Mouse (Mus musculus): ENCODE data around the gene Dnajb4. TPM values are rescaled to one million over a fixed set of nuclear protein-coding genes. Genes with fewer than 3 reads are reported as not detected.

The Dnajb4 gene
- polyA plus RNA-seq, 1 experiment: 26.0 TPM

GRCm38 (mm10) chr3:152235805-152236204, 25.7 kb upstream of the Dnajb4 start:
- H3K27ac ChIP-seq (ENCODE audit: insufficient read depth, low read depth, low read length): no peak overlapping the region
- TF ChIP-seq CTCF (IDR thresholded peaks at IDR 0.05; ENCODE audit: low read depth, low read length) (no peak), POLR2A (IDR thresholded peaks at IDR 0.05; ENCODE audit: borderline replicate concordance, low read depth, low read length) (no peak)
- no peak overlapping the region for H3K4me3 ChIP-seq (ENCODE audit: insufficient read depth, low read length)
- 0 out of 2 replicates have a peak, but pooled peaks cover 2% of the 10 kb centered on the region for H3K4me1 ChIP-seq (ENCODE audit: control insufficient read depth, insufficient read depth, low read length)

DNA sequence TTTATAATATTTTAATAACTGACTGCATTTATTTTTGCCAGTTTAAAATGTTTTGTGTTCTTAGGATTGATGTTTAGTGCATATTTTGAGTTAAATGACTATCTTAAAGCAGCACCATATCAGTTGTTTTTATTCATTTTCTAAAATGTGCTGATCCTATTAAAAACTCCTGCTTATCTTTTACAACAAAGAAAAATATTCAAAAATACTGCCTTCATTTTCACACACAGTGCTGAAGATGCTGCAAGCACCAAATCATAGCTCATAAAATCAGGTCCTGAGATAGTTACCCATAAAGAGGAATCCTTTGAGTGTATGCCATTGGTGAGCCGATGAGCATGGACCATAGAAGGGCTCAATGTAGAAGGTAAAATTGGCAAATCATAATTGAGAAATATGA, 25.1 kb upstream of the Dnajb4 start:
- Histone ChIP-seq H3K27ac (ENCODE audit: insufficient read depth, low read depth, low read length) (no peak overlapping the region), H3K4me1 (ENCODE audit: control insufficient read depth, insufficient read depth, low read length) (0 out of 2 replicates have a peak, but pooled peaks cover 2% of the 10 kb centered on the region)
- TF ChIP-seq POLR2A (IDR thresholded peaks at IDR 0.05; ENCODE audit: borderline replicate concordance, low read depth, low read length) (no peak), CTCF (IDR thresholded peaks at IDR 0.05; ENCODE audit: low read depth, low read length) (no peak)

DNA sequence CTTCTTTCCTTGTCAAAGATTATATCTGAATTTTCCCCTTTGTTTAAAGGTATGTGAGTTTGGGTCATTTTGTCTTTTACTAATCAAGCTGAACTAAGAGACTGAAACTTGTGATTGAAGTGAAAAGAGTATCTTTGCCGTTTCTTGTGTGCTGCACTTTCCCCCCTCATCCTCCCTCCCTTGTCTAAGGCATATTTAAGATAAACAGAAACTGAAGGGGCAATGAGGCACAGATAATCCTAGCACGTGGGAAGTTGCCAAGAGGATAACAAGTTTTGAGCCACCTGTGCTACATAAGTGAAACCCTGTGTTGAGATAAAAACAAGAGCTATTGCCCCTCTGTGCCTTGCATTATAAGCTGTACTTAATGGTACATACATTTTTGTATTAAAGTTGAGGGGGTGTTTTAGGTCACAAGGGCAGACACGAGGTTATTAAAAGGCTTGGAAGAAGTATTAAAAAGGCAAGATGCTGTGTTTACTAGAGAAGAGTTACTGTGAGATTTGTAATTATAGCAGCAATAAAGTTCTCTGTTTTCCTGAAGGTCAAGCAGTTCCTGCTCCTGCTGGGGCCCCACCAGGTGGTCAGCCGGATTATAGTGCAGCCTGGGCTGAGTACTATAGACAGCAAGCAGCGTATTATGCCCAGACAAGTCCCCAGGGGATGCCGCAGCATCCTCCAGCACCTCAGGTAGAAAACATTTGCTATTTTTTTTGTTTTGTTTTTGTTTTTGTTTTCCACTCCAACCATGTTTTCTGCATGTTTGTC, 21.4 kb upstream of the Dnajb4 start:
- Histone ChIP-seq H3K27ac (ENCODE audit: insufficient read depth, low read depth, low read length) (no peak overlapping the region), H3K4me3 (ENCODE audit: insufficient read depth, low read length) (no peak overlapping the region), H3K4me1 (ENCODE audit: control insufficient read depth, insufficient read depth, low read length) (0 out of 2 replicates have a peak, but pooled peaks cover 2% of the 10 kb centered on the region)
- TF ChIP-seq CTCF (IDR thresholded peaks at IDR 0.05; ENCODE audit: low read depth, low read length) (no peak), POLR2A (IDR thresholded peaks at IDR 0.05; ENCODE audit: borderline replicate concordance, low read depth, low read length) (no peak)

More for the DNA sequence above, 25.1 kb upstream of the Dnajb4 start:
- no peak overlapping the region for H3K4me3 ChIP-seq (ENCODE audit: insufficient read depth, low read length)

DNA sequence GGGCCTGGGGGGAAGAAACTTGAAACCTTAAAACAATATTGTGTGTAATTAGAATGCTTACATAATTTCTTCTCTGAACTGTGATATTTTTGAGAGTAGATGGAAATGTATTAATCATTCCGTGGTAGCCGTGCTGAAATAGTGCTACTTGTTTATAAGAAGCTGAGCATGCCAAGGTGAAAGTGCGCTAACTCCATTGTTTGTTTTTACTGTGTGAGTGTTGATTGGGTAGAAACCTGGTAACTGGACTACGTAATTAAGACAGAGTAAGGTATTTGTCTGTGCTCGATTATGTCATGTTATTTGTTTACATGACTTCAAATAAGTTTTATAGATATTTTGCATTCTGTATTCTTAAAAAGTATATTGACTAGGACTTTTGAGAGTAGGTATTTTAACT, 19.2 kb upstream of the Dnajb4 start:
- no peak overlapping the region for H3K27ac ChIP-seq (ENCODE audit: insufficient read depth, low read depth, low read length)
- no peak overlapping the region for H3K4me3 ChIP-seq (ENCODE audit: insufficient read depth, low read length)
- TF ChIP-seq POLR2A (IDR thresholded peaks at IDR 0.05; ENCODE audit: borderline replicate concordance, low read depth, low read length): no peak
- no peak for TF ChIP-seq CTCF (IDR thresholded peaks at IDR 0.05; ENCODE audit: low read depth, low read length)
- no peaks in the 10 kb centered on the region for H3K4me1 ChIP-seq (ENCODE audit: control insufficient read depth, insufficient read depth, low read length)

DNA sequence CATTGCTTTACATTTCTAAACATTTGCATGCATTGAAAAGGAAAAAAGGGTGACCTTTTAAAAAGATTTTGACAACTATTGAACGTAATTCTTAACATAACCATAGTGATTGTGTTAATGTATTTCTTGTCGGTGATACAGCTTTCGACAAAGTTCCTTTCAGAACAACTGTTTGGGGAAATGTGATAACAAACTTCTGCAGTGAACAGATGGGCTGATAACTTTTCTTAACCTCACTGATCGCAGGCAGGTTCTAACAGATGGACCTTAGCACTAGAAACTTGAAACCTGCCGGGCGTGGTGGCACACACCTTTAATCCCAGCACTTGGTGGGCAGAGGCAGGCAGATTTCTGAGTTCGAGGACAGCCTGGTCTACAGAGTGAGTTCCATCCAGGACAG, 18.7 kb upstream of the Dnajb4 start:
- no peak overlapping the region for H3K4me3 ChIP-seq (ENCODE audit: insufficient read depth, low read length)
- TF ChIP-seq POLR2A (IDR thresholded peaks at IDR 0.05; ENCODE audit: borderline replicate concordance, low read depth, low read length) (no peak), CTCF (IDR thresholded peaks at IDR 0.05; ENCODE audit: low read depth, low read length) (no peak)
- no peak overlapping the region for H3K27ac ChIP-seq (ENCODE audit: insufficient read depth, low read depth, low read length)
- H3K4me1 ChIP-seq (ENCODE audit: control insufficient read depth, insufficient read depth, low read length): no peaks in the 10 kb centered on the region

DNA sequence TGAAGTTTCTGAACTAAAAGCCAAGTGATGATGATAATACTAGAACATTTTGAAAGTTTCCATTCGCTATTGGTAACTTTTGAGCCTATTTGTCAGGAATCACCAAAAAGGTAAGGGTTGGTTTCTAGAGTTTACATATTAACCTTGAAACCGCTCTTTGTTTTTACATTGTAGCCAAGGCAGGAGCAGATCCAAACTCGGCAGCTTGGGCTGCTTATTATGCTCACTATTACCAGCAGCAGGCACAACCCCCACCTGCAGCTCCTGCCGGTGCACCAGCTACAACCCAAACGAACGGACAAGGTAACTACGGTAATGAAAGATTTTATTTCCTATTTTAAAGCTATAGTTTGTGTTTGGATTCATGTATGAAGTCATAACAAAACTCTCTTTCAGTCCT, 15.8 kb upstream of the Dnajb4 start:
- TF ChIP-seq CTCF (IDR thresholded peaks at IDR 0.05; ENCODE audit: low read depth, low read length) (no peak), POLR2A (IDR thresholded peaks at IDR 0.05; ENCODE audit: borderline replicate concordance, low read depth, low read length) (no peak)
- Histone ChIP-seq H3K4me1 (ENCODE audit: control insufficient read depth, insufficient read depth, low read length) (no peaks in the 10 kb centered on the region), H3K4me3 (ENCODE audit: insufficient read depth, low read length) (no peak overlapping the region), H3K27ac (ENCODE audit: insufficient read depth, low read depth, low read length) (no peak overlapping the region)

- H3K27ac ChIP-seq (ENCODE audit: insufficient read depth, low read depth, low read length): no peak overlapping the region
- H3K4me3 ChIP-seq (ENCODE audit: insufficient read depth, low read length): no peak overlapping the region
- no peaks in the 10 kb centered on the region for H3K4me1 ChIP-seq (ENCODE audit: control insufficient read depth, insufficient read depth, low read length)
- TF ChIP-seq CTCF (IDR thresholded peaks at IDR 0.05; ENCODE audit: low read depth, low read length) (no peak), POLR2A (IDR thresholded peaks at IDR 0.05; ENCODE audit: borderline replicate concordance, low read depth, low read length) (no peak)
These were observed 14.8 kb upstream of the Dnajb4 start for GRCm38 (mm10) chr3:152224918-152225317.

DNA sequence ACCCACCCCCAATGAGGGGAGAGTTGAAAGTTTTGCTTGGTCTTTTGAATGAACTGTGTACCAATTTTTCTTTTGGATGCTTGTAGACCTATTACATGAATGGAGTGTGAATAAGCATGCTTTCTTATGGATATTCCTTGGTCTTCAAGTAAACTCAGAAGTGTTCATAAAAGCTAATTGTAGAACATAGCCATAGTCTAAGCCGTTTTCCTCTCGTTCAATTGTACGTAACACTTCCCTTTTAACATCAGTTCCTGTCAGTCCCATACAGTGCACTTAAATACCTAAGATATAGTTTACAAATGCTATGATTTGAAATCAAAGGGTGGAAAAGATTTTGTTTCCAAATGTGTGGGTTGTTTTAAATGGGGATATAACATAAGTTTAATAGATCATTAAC, 3.3 kb upstream of the Dnajb4 start:
- TF ChIP-seq POLR2A (IDR thresholded peaks at IDR 0.05; ENCODE audit: borderline replicate concordance, low read depth, low read length) (no peak), CTCF (IDR thresholded peaks at IDR 0.05; ENCODE audit: low read depth, low read length) (no peak)
- Histone ChIP-seq H3K4me3 (ENCODE audit: insufficient read depth, low read length) (peak overlapping the region; percentile 15; the same call in 1 of the 2 replicates), H3K27ac (ENCODE audit: insufficient read depth, low read depth, low read length) (no peak overlapping the region), H3K4me1 (ENCODE audit: control insufficient read depth, insufficient read depth, low read length) (peaks cover 6% of the 10 kb centered on the region)

DNA sequence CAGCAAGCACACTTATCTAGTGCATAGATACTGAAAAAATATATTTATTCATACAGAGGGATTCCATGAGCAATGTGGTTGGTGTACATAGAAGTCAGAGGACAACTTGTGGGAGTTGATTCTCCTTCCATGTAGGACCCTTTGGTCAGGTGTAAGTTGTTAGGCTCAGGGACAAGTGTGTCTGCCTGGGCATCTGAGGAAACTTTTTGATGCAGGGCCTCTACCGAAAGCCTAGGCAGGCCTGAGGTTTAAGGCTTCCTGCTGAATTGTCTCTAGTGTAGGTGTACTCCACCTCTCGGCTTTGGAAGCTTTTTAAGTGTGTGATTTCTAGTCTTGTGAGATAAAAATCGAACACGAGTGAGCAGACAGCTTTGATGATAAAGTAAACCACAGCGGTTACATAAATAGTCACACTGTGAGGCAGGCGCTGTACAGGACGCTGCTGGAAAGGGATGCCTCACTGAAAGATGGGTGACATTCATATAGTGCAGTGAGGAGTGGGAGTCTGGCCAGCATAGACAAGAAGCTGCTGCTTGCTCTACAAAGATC, 1.7 kb upstream of the Dnajb4 start:
- H3K4me1 ChIP-seq (ENCODE audit: control insufficient read depth, insufficient read depth, low read length): peaks cover 10% of the 10 kb centered on the region
- no peak overlapping the region; the same call in 1 of the 2 replicates for H3K27ac ChIP-seq (ENCODE audit: insufficient read depth, low read depth, low read length)
- peak overlapping the region; percentile 97 for H3K4me3 ChIP-seq (ENCODE audit: insufficient read depth, low read length)
- no peak for TF ChIP-seq CTCF (IDR thresholded peaks at IDR 0.05; ENCODE audit: low read depth, low read length)
- no peak for TF ChIP-seq POLR2A (IDR thresholded peaks at IDR 0.05; ENCODE audit: borderline replicate concordance, low read depth, low read length)

- TF ChIP-seq CTCF (IDR thresholded peaks at IDR 0.05; ENCODE audit: low read depth, low read length) (no peak), POLR2A (IDR thresholded peaks at IDR 0.05; ENCODE audit: borderline replicate concordance, low read depth, low read length) (no peak)
These were observed 758 bp upstream of the Dnajb4 start for GRCm38 (mm10) chr3:152210728-152211391.

More at GRCm38 (mm10) chr3:152210728-152211391, 758 bp upstream of the Dnajb4 start:
- peaks cover 10% of the 10 kb centered on the region for H3K4me1 ChIP-seq (ENCODE audit: control insufficient read depth, insufficient read depth, low read length)
- H3K27ac ChIP-seq (ENCODE audit: insufficient read depth, low read depth, low read length): peak overlapping the region; percentile 91
- peak overlapping the region; percentile 97 for H3K4me3 ChIP-seq (ENCODE audit: insufficient read depth, low read length)
